Mouse (Mus musculus): ENCODE results near the gene Angptl2. TPM values are rescaled to one million over a fixed set of nuclear protein-coding genes. Genes with fewer than 3 reads are reported as not detected.

Gene Angptl2
- polyA plus RNA-seq (2017; shearing (Covaris generic)) = 47.9 TPM

DNA sequence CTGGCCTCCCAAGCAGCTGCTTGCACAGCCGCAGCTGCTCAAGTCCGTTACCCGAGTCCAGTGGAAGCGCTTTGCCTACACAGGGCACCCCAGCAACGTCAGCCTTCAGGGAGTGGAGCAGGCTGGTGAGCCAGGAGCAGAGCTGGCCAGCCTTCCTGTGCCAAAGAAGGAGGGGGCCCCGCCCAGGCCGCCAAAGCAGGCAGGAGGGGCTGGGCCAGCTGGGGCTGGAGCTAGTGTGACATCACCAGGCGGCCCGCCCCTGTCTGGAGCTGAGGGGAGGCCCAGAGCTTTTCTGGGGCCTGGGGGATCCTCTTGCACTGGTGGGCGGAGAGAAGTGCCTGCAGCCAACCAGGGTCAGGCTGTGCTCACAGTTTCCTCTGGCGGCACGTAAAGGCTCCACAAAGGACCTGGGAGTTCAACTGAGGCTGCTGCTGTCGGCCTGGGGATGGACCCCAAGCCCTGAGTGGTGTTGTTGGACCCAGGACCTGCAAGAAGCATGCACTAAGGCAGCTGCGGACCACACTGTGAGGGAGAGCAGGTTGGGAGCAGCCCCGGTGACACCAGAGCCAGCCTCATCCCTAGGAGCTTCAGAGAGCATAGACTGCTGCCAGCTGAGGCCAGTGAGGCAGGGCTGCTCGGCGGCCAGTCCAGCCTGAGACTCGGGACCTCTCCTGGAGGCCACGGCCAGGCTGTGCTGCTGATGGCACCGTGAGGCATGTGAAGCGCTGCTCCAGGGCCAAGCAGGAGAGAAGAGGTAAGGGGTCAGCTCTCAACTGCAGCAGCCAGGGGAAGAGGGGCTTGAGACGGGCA lies at the start of gene Angptl2:
Gene Angptl2, plus strand, starts transcription at position 370 of the 810 bp plus-strand sequence.

Other genes with a start within 250 kb of the Angptl2 start
- 10.6 TPM for gene Slc2a8, start 234.0 kb upstream of the Angptl2 start, polyA plus RNA-seq (2017; shearing (Covaris generic))
- 0.43 TPM for gene Garnl3, start 84.4 kb upstream of the Angptl2 start, polyA plus RNA-seq (2017; shearing (Covaris generic))
- 12.7 TPM for gene Ralgps1, start 155.4 kb downstream of the Angptl2 start, polyA plus RNA-seq (2017; shearing (Covaris generic))
- gene Zbtb34, start 215.3 kb downstream of the Angptl2 start, polyA plus RNA-seq (2017; shearing (Covaris generic)) = 0.94 TPM

Measured in inflammation-experienced regulatory T-cells, adult 16 weeks (primary cell).